In genomic region chr7:127313912-127314311, GRCm38 (mm10) we compare ENCODE assay signal across 29 mouse cellular contexts. TPM values are rescaled to one million over a fixed set of nuclear protein-coding genes. Genes with fewer than 3 reads are reported as not detected.
DNase-seq lines count a peak whose midpoint lies in the region; ATAC-seq and TF ChIP-seq lines count a peak whose summit lies in the region.
"Had no signal": no experiment of that assay in that cellular context is flagged by ENCODE, and none has a peak within 500 bp of the region (broad histone marks: within the 10 kb centered on the region; RNA-seq: fewer than 3 reads in every experiment).

No protein-coding gene starts in this region.

- H3K27ac ChIP-seq in gastrocnemius, adult 2 months, result no peak overlapping the region
- no peak overlapping the region for H3K27ac ChIP-seq in heart, embryonic 13.5 days (replicated peaks)
- no peak overlapping the region for H3K27ac ChIP-seq in heart, embryonic 10.5 days
- H3K27ac ChIP-seq: embryonic facial prominence, embryonic 10.5 days; embryonic facial prominence, embryonic 13.5 days; forebrain, embryonic 12.5 days; forebrain, embryonic 15.5 days; heart, embryonic 15.5 days; hindbrain, embryonic 12.5 days; hindbrain, embryonic 15.5 days had no signal

- TF ChIP-seq CTCF in gastrocnemius, adult 2 months (IDR thresholded peaks at IDR 0.05), result no peak

- no peaks in the 10 kb centered on the region; the same call in 1 of the 2 replicates for H3K4me1 ChIP-seq in heart, embryonic 13.5 days
- peaks cover 7% of the 10 kb centered on the region; the same call in 1 of the 2 replicates for H3K4me1 ChIP-seq in heart, embryonic 10.5 days
- H3K4me1 ChIP-seq: embryonic facial prominence, embryonic 13.5 days; forebrain, embryonic 12.5 days; forebrain, embryonic 15.5 days; hindbrain, embryonic 12.5 days; hindbrain, embryonic 15.5 days had no signal

- WGBS in heart, embryonic 13.5 days, result 21% methylated on average over 8 of the region's 8 CpGs
- 31% methylated on average over 8 of the region's 8 CpGs for WGBS in heart, embryonic 10.5 days

- no peak overlapping the region for H3K4me3 ChIP-seq in gastrocnemius, adult 2 months
- H3K4me3 ChIP-seq in heart, embryonic 13.5 days, result no peak overlapping the region
- H3K4me3 ChIP-seq in heart, embryonic 10.5 days, result no peak overlapping the region
- H3K4me3 ChIP-seq: embryonic facial prominence, embryonic 10.5 days; embryonic facial prominence, embryonic 13.5 days; erythroblast, embryonic 14.5 days; forebrain, embryonic 12.5 days; forebrain, embryonic 15.5 days; heart, embryonic 15.5 days; hindbrain, embryonic 12.5 days; hindbrain, embryonic 15.5 days had no signal

- H3K4me2 ChIP-seq in heart, embryonic 13.5 days, result no peak overlapping the region
- H3K4me2 ChIP-seq: embryonic facial prominence, embryonic 13.5 days; forebrain, embryonic 12.5 days; forebrain, embryonic 15.5 days; heart, embryonic 15.5 days; hindbrain, embryonic 12.5 days; hindbrain, embryonic 15.5 days had no signal

- no peaks in the 10 kb centered on the region for H3K9me3 ChIP-seq in heart, embryonic 13.5 days
- H3K9me3 ChIP-seq in heart, embryonic 10.5 days, result no peaks in the 10 kb centered on the region
- H3K9me3 ChIP-seq: embryonic facial prominence, embryonic 10.5 days; embryonic facial prominence, embryonic 13.5 days; forebrain, embryonic 12.5 days; forebrain, embryonic 15.5 days; heart, embryonic 15.5 days; hindbrain, embryonic 12.5 days; hindbrain, embryonic 15.5 days had no signal

- no peaks in the 10 kb centered on the region for H3K36me3 ChIP-seq in heart, embryonic 13.5 days
- no peaks in the 10 kb centered on the region for H3K36me3 ChIP-seq in heart, embryonic 10.5 days
- H3K36me3 ChIP-seq: embryonic facial prominence, embryonic 10.5 days; embryonic facial prominence, embryonic 13.5 days; forebrain, embryonic 12.5 days; forebrain, embryonic 15.5 days; heart, embryonic 15.5 days; hindbrain, embryonic 12.5 days; hindbrain, embryonic 15.5 days had no signal

- peak overlapping the region; percentile 47; the same call in 1 of the 2 replicates for H3K9ac ChIP-seq in heart, embryonic 13.5 days
- H3K9ac ChIP-seq: embryonic facial prominence, embryonic 13.5 days; forebrain, embryonic 12.5 days; forebrain, embryonic 15.5 days; heart, embryonic 15.5 days; hindbrain, embryonic 12.5 days; hindbrain, embryonic 15.5 days had no signal

- peak; percentile 5 for DNase-seq in gastrocnemius, adult 2 months
- no peak for DNase-seq in gastrocnemius, postnatal 36 days
- no peak for DNase-seq in heart, embryonic 10.5 days (ENCODE audit: low spot score)
- peak; percentile 43 for DNase-seq in 3134 (ENCODE audit: extremely low read depth, insufficient read length, low spot score)
- no peak for DNase-seq in spleen, postnatal 36 days (ENCODE audit: low spot score in 2 of 2)
- DNase-seq: adrenal gland, adult 2 months; adrenal gland, postnatal 14 days; B cell, adult 2 months; cerebellum, adult 11 months; cerebellum, adult 2 months; cerebellum, adult 9-11 months; cerebellum, postnatal 25 days; embryo, embryonic 11 days; gastrocnemius, postnatal 10 days; heart, adult 18-20 months; heart, postnatal 10 days; heart, postnatal 4 days; kidney, adult 11 months had no signal

- peaks cover 7% of the 10 kb centered on the region; the same call in 1 of the 2 replicates for H3K27me3 ChIP-seq in heart, embryonic 13.5 days (replicated peaks)
- no peaks in the 10 kb centered on the region for H3K27me3 ChIP-seq in heart, embryonic 10.5 days (ENCODE audit: insufficient read depth, poor library complexity, severe bottlenecking)
- H3K27me3 ChIP-seq: embryonic facial prominence, embryonic 13.5 days; forebrain, embryonic 12.5 days; forebrain, embryonic 15.5 days; heart, embryonic 15.5 days; hindbrain, embryonic 12.5 days; hindbrain, embryonic 15.5 days had no signal

- no peak for ATAC-seq in heart, embryonic 13.5 days (ENCODE audit: extremely low read depth, insufficient number of reproducible peaks, low FRiP score, low TSS enrichment)
- ATAC-seq in hematopoietic stem cell, adult 5-6 weeks (replicated peaks in 1 of 2; ENCODE audit: insufficient read depth in 1 of 2, low FRiP score in 2 of 2, low TSS enrichment in 1 of 2, low read depth in 1 of 2, poor library complexity in 2 of 2, severe bottlenecking in 2 of 2), result peak; percentile 17 to 32; a peak in 1 of 4 replicates
- ATAC-seq: CD4-positive, CD25-positive, alpha-beta regulatory T cell, adult 4 months; forebrain, embryonic 15.5 days had no signal

- intact Hi-C loops in gastrocnemius, adult 2 months (cut with DNase I), result no loop called here
- intact Hi-C loops in gastrocnemius, postnatal 36 days (cut with DNase I), result no loop called here

RNA-seq across cellular contexts. Expression of gene Itgal, which starts 17.9 kb away (rescaled TPM):
- total RNA-seq in gastrocnemius, adult 2 months (2021), result under 1 TPM; 0.15 to 0.25 TPM
- under 1 TPM; 0.27 to 0.79 TPM for total RNA-seq in gastrocnemius, postnatal 36 days (2021)
- polyA plus RNA-seq in heart, embryonic 13.5 days (2015; fragmentation: Nextera tagmentation; extraction: Ambion mirVana), result 0.98 and 1.2 TPM in 2 replicates
- polyA plus RNA-seq in heart, embryonic 10.5 days (2016; fragmentation: Nextera tagmentation; extraction: Ambion mirVana), result 0.72 and 0.92 TPM in 2 replicates
- total RNA-seq in hematopoietic stem cell, adult 5-6 weeks (2017), result 13.7 and 23.1 TPM in 2 replicates

RNA-seq across cellular contexts. Expression of gene Zfp768, which starts 31.5 kb away (rescaled TPM):
- 10 to 100 TPM; 35.2 to 38.9 TPM for total RNA-seq in gastrocnemius, adult 2 months (2021)
- total RNA-seq in gastrocnemius, postnatal 36 days (2021), result 10 to 100 TPM; 29.4 to 30.7 TPM
- polyA plus RNA-seq in heart, embryonic 13.5 days (2015; fragmentation: Nextera tagmentation; extraction: Ambion mirVana), result 16.5 and 16.6 TPM in 2 replicates
- polyA plus RNA-seq in heart, embryonic 10.5 days (2016; fragmentation: Nextera tagmentation; extraction: Ambion mirVana), result 18.7 and 19.0 TPM in 2 replicates
- total RNA-seq in hematopoietic stem cell, adult 5-6 weeks (2017), result 9.1 and 11.1 TPM in 2 replicates
- polyA plus RNA-seq: CD4-positive, CD25-positive, alpha-beta regulatory T cell, adult 4 months had no signal

RNA-seq across cellular contexts. Expression of gene Sephs2, which starts 40.1 kb away (rescaled TPM):
- 10 to 100 TPM; 30.1 to 36.3 TPM for total RNA-seq in gastrocnemius, adult 2 months (2021)
- 10 to 100 TPM; 28.5 to 30.0 TPM for total RNA-seq in gastrocnemius, postnatal 36 days (2021)
- 57.1 and 61.6 TPM in 2 replicates for polyA plus RNA-seq in heart, embryonic 13.5 days (2015; fragmentation: Nextera tagmentation; extraction: Ambion mirVana)
- polyA plus RNA-seq in heart, embryonic 10.5 days (2016; fragmentation: Nextera tagmentation; extraction: Ambion mirVana), result 79.9 and 88.3 TPM in 2 replicates
- 76.8 and 79.8 TPM in 2 replicates for total RNA-seq in hematopoietic stem cell, adult 5-6 weeks (2017)

RNA-seq across cellular contexts. Expression of gene Dctpp1, which starts 53.4 kb away (rescaled TPM):
- total RNA-seq in gastrocnemius, adult 2 months (2021), result 10 to 100 TPM; 25.1 to 35.4 TPM
- total RNA-seq in gastrocnemius, postnatal 36 days (2021), result 10 to 100 TPM; 26.8 to 29.1 TPM
- polyA plus RNA-seq in heart, embryonic 13.5 days (2015; fragmentation: Nextera tagmentation; extraction: Ambion mirVana), result 161 and 179 TPM in 2 replicates
- 222 and 262 TPM in 2 replicates for polyA plus RNA-seq in heart, embryonic 10.5 days (2016; fragmentation: Nextera tagmentation; extraction: Ambion mirVana)
- 59.0 and 60.5 TPM in 2 replicates for total RNA-seq in hematopoietic stem cell, adult 5-6 weeks (2017)

Comparison
In these comparisons a context has a peak if more than half of its experiments do, and no peak if none do; other contexts are left out.
1. DNase-seq: peak in gastrocnemius, adult 2 months (single experiment) and 3134 (single experiment); none in gastrocnemius, postnatal 36 days (0 of 2), heart, embryonic 10.5 days (single experiment) and spleen, postnatal 36 days (0 of 2).